Mouse (Mus musculus) forebrain, postnatal 0 days (tissue): ENCODE measurements around the gene Tmem120a. TPM values are rescaled to one million over a fixed set of nuclear protein-coding genes. Genes with fewer than 3 reads are reported as not detected.
A peak's percentile ranks its signal among the peaks of the same experiment; 100 is the strongest.

Experiments
- ATAC-seq: fragments of 200-750 bp; cut with Nextera tagmentation; 2 replicates; pipeline ENCODE4 v1.8.0; 2017; ENCODE audit warnings: mild to moderate bottlenecking, moderate library complexity
- DNase-seq: peaks from one replicate; pipeline ENCODE4 v3.0.0-alpha.2; 2015
- H3K27ac ChIP-seq: fragments of 300-500 bp; sonication (generic); 2 replicates; pipeline ENCODE4 v1.5.1; 2014; ENCODE audit warnings: low read depth, mild to moderate bottlenecking, antibody characterized with exemption, low read length, moderate library complexity, mixed read lengths
- H3K27me3 ChIP-seq: fragments of 300-500 bp; sonication (generic); 2 replicates; pipeline ENCODE4 v1.6.1; 2014; ENCODE audit warnings: mild to moderate bottlenecking, low read length, mixed read lengths; ENCODE audit not compliant: insufficient read depth
- H3K36me3 ChIP-seq: fragments of 300-500 bp; sonication (generic); 2 replicates; pipeline ENCODE4 v1.6.1; 2014; ENCODE audit warnings: mild to moderate bottlenecking, moderate library complexity; ENCODE audit not compliant: insufficient read depth
- H3K4me1 ChIP-seq: fragments of 300-500 bp; sonication (generic); 2 replicates; pipeline ENCODE4 v1.6.1; 2014; ENCODE audit warnings: antibody characterized with exemption; ENCODE audit not compliant: insufficient read depth
- H3K4me2 ChIP-seq: fragments of 300-500 bp; sonication (generic); 2 replicates; pipeline ENCODE4 v1.6.1; 2014; ENCODE audit warnings: low read depth, mild to moderate bottlenecking, moderate library complexity
- H3K4me3 ChIP-seq: fragments of 300-500 bp; sonication (generic); 2 replicates; pipeline ENCODE4 v1.5.1; 2014; ENCODE audit warnings: low read depth, low read length, mixed read lengths
- H3K9ac ChIP-seq: fragments of 300-500 bp; sonication (generic); 2 replicates; pipeline ENCODE4 v1.6.1; 2014; ENCODE audit warnings: mild to moderate bottlenecking
- H3K9me3 ChIP-seq: fragments of 300-500 bp; sonication (generic); 2 replicates; pipeline ENCODE4 v1.6.1; 2016; ENCODE audit warnings: low read length
- CTCF ChIP-seq: sonication (generic); IDR thresholded peaks from 2 replicates; pipeline ENCODE4 v1.5.1; 2016; ENCODE audit warnings: antibody characterized with exemption, control low read depth, low read depth
- WGBS: fragments of 180-500 bp; shearing (Covaris S2); extraction: QIAGEN DNeasy Blood & Tissue Kit; methylation state at CpG from one replicate; pipeline ENCODE4 v1.1.7; 2014; 5-methylcytosine and 5-hydroxymethylcytosine counted together
- polyA plus RNA-seq: library from polyadenylated mRNA; unstranded; fragments of >200 nt; fragmentation: Nextera tagmentation; extraction: Ambion mirVana; gene quantifications from 2 replicates; pipeline ENCODE4 v1.2.1, GENCODE M21; 2015
- total RNA-seq: library from RNA; depleted of rRNA; stranded (reverse); fragments of >200 nt; gene quantifications from 2 replicates; pipeline ENCODE4 v1.2.3, GENCODE M21; 2014

Tmem120a gene
- total and polyA plus RNA-seq, 2 experiments from 2014 or later, result 42.7 to 111 TPM

GRCm38 (mm10) chr5:135772519-135772918 is 28.3 kb upstream of the Tmem120a start:
- H3K9me3 ChIP-seq, result no peaks in the 10 kb centered on the region
- no peak overlapping the region for H3K4me3 ChIP-seq
- no peak overlapping the region for H3K27ac ChIP-seq
- TF ChIP-seq CTCF, result no peak
- no peak for ATAC-seq
- 68% methylated on average over 3 of the region's 3 CpGs for WGBS
- H3K9ac ChIP-seq, result no peak overlapping the region
- H3K4me1 ChIP-seq, result no peaks in the 10 kb centered on the region
- no peak for DNase-seq
- no peaks in the 10 kb centered on the region for H3K36me3 ChIP-seq
- H3K4me2 ChIP-seq, result no peak overlapping the region
- H3K27me3 ChIP-seq, result no peaks in the 10 kb centered on the region

DNA sequence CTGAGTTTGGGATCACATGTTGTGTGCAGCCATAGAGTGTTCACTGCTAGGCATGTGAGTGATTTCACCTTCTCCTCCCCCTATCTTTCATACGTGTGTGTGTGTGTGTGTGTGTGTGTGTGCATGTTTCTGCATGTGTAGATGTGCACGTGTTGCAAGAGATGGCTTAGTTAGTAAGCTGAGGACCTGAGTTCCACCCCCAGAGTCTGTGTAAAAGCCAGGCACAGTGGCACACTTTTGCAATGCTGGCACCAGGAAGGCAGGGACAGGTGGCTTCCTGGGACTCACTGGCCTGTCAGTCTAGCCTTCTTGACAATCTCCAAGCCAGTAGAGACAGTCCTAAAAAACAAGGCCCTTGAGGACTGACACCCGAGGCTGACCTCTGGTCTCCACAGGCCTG is 20.7 kb upstream of the Tmem120a start:
- 55% methylated on average over 3 of the region's 3 CpGs for whole genome bisulfite sequencing
- H3K27ac ChIP-seq, result no peak overlapping the region
- no peaks in the 10 kb centered on the region for H3K9me3 ChIP-seq
- TF ChIP-seq CTCF, result no peak
- no peak overlapping the region for H3K9ac ChIP-seq
- H3K27me3 ChIP-seq, result no peaks in the 10 kb centered on the region
- H3K4me2 ChIP-seq, result no peak overlapping the region
- H3K36me3 ChIP-seq, result no peaks in the 10 kb centered on the region
- H3K4me1 ChIP-seq, result no peaks in the 10 kb centered on the region
- H3K4me3 ChIP-seq, result no peak overlapping the region
- no peak for DNase-seq
- no peak for ATAC-seq

GRCm38 (mm10) chr5:135763526-135763925 is 19.3 kb upstream of the Tmem120a start:
- no peaks in the 10 kb centered on the region for H3K9me3 ChIP-seq
- ATAC-seq, result peak; percentile 73
- 3% methylated on average over 7 of the region's 7 CpGs for WGBS
- DNase-seq, result peak; percentile 91
- H3K27me3 ChIP-seq, result no peaks in the 10 kb centered on the region
- no peak overlapping the region for H3K4me2 ChIP-seq
- H3K9ac ChIP-seq, result no peak overlapping the region
- no peak overlapping the region for H3K27ac ChIP-seq
- peak; percentile 94 for TF ChIP-seq CTCF
- no peaks in the 10 kb centered on the region for H3K4me1 ChIP-seq
- H3K4me3 ChIP-seq, result no peak overlapping the region
- no peaks in the 10 kb centered on the region for H3K36me3 ChIP-seq

GRCm38 (mm10) chr5:135761881-135762280 is 17.6 kb upstream of the Tmem120a start:
- H3K9ac ChIP-seq, result no peak overlapping the region
- DNase-seq (no peak), ATAC-seq (no peak)
- no peaks in the 10 kb centered on the region for H3K27me3 ChIP-seq
- no peaks in the 10 kb centered on the region for H3K36me3 ChIP-seq
- no peaks in the 10 kb centered on the region for H3K4me1 ChIP-seq
- no peak overlapping the region for H3K4me3 ChIP-seq
- 74% methylated on average over 3 of the region's 3 CpGs for WGBS
- TF ChIP-seq CTCF, result no peak
- no peak overlapping the region for H3K27ac ChIP-seq
- no peaks in the 10 kb centered on the region for H3K9me3 ChIP-seq
- H3K4me2 ChIP-seq, result no peak overlapping the region

DNA sequence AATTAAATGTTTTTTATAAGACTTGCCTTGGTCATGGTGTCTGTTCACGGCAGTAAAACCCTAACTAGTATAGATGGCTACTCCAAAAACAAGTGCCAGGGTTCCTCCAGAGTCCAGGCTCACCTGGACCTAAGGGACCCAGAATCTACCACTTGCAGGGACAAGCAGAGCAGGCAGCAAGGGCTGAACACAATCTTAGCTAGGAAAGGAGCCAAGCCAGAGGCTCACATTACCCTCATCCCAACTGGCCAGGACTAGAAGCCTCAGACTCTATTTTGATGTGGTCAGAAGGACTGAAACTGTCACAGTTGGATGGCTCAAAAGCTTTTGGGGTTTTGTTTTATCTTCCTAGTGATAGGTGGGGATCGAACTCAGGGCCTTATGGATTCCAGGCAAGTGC is 7.3 kb upstream of the Tmem120a start:
- DNase-seq (no peak), ATAC-seq (no peak)
- Histone ChIP-seq H3K27ac (no peak overlapping the region), H3K4me2 (no peak overlapping the region), H3K9ac (no peak overlapping the region), H3K9me3 (no peaks in the 10 kb centered on the region), H3K4me3 (no peak overlapping the region), H3K27me3 (no peaks in the 10 kb centered on the region), H3K36me3 (no peaks in the 10 kb centered on the region), H3K4me1 (no peaks in the 10 kb centered on the region)
- 87% methylated on average over 2 of the region's 2 CpGs for WGBS
- TF ChIP-seq CTCF, result no peak

DNA sequence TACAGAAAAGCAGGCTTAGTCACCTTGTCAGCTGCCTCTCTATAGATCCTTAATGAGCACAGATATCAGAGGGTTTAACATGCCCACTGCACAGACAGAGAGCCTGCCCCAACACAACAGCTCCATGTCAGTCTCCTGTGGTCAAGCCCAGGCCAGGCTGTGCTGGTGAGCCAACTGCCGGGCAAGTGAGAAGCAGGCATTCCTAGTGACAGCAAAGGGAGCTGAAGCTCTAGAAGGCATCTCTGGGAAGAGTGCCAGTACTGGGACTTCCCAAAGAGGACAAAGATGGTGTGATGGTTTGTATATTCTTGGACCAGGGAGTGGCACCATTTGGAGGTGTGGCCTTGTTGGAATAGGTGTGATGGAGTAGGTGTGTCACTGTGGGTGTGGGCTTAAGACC is 6.8 kb upstream of the Tmem120a start:
- no peak overlapping the region for H3K4me3 ChIP-seq
- 61% methylated on average over 1 of the region's 1 CpGs for WGBS

GRCm38 (mm10) chr5:135744742-135745141 is 494 bp upstream of the Tmem120a start:
- peaks cover 4% of the 10 kb centered on the region; the same call in 1 of the 2 replicates for H3K4me1 ChIP-seq
- H3K9ac ChIP-seq, result no peak overlapping the region
- no peak overlapping the region; the same call in 1 of the 2 replicates for H3K27ac ChIP-seq
- H3K4me2 ChIP-seq, result peak overlapping the region; percentile 91
- H3K9me3 ChIP-seq, result no peaks in the 10 kb centered on the region
- no peak for ATAC-seq
- peaks cover 18% of the 10 kb centered on the region for H3K36me3 ChIP-seq
- DNase-seq, result no peak
- H3K27me3 ChIP-seq, result no peaks in the 10 kb centered on the region
- 15% methylated on average over 12 of the region's 12 CpGs for WGBS
- H3K4me3 ChIP-seq, result peak overlapping the region; percentile 89
- no peak for TF ChIP-seq CTCF

More for the DNA sequence above, 6.8 kb upstream of the Tmem120a start:
- Histone ChIP-seq H3K9me3 (no peaks in the 10 kb centered on the region), H3K9ac (no peak overlapping the region), H3K27ac (no peak overlapping the region), H3K4me1 (no peaks in the 10 kb centered on the region), H3K27me3 (no peaks in the 10 kb centered on the region), H3K4me2 (no peak overlapping the region), H3K36me3 (no peaks in the 10 kb centered on the region)
- ATAC-seq (no peak), DNase-seq (no peak)
- no peak for TF ChIP-seq CTCF
